Mouse (Mus musculus) 416B (cell line): Measurements from ENCODE around the gene Myh14.
"Not testable (repeated sequence)": the region's sequence is repeated elsewhere in the genome, so short reads cannot be mapped to it uniquely, and the experiment has no call there.

Source experiments
- DNase-seq: peaks from one replicate; pipeline ENCODE4 v3.0.0; 2011; ENCODE audit warnings: low read depth

Myh14 gene

DNA sequence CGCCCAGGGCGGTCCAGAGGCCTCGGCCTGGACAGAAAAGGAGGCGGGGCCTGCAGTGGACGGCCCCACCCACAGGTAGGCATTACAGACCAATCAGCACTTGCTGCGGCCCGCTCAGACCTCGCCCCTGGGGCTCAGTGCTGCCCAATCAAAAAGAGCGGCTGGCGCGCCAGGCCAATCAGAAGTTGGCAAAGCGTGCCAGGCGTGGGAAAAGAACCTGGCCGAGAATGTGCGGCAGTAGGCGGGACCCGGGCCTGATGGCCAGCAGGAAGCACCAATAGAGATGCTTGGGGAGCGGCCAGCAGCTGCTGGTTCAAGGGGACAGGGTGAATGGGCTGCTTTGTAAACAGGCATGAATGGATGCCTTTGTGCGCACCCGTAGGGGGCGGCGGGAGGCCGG lies at the start of gene Myh14:
Gene Myh14, minus strand, starts transcription at position 41 of the 400 bp plus-strand sequence.
- DNase-seq, result no peak

DNA sequence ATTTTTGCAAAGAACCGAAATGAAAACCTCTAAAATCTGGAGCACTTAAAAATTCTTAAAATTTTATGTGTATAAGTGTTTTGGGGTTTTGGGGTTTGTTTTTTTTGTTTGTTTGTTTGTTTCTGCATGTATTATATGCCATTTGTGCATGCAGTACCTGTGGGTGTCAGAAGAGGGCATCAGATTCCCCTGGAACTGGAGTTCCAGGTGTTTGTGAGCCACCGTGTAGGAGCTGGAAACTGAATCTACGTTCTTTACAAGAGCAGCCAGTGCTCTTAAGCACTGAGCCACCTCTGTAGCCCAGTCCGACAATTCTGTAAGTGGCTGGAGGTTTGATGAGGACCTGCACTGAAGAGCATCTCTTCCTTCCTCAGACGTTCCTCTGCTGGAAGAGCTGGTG lies 39.2 kb upstream of the Myh14 start:
- no peak for DNase-seq

DNA sequence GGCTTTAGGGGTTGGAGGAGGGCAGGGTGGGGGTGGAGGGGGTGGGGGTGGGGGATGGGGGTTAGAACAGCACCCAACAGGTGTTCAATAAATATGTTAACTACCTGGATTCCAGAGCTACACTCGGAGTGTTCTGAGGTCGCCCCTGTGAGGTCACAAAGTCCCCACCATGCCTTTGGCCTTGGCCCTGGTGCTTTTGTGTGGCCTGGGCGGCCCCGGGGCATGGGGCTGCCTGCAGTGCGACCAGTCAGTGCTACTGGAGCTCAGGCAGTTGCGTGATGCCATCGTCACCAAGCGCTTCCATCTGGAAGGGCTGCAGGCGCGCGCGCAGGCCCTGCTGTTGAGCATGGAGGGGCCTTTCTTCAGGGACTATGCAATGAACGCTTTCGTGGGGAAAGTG lies 37.9 kb upstream of the Myh14 start, which contains the start of gene Izumo2:
Gene Izumo2, plus strand, starts transcription at position 169 of the 400 bp plus-strand sequence.
- no peak for DNase-seq

DNA sequence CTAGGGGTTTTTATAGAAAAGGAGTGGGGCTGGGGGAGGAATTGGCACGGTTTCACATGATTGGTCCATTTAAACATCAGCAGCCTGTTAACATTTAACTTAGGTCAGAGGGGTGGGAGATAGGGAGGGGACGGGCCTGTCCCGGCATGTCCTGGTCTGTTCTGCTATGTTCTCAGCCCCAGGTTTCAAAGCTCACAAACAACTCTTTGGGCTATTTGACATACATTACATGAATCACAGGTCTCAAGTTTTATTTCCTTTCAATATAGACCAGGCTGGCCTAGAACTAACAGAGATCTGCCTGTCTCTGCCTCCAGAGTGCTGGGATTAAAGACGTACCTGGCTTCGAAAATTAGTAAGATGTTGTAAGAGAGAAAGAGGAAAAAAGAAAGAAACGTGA lies 37.5 kb upstream of the Myh14 start:
- not testable (repeated sequence) for DNase-seq

DNA sequence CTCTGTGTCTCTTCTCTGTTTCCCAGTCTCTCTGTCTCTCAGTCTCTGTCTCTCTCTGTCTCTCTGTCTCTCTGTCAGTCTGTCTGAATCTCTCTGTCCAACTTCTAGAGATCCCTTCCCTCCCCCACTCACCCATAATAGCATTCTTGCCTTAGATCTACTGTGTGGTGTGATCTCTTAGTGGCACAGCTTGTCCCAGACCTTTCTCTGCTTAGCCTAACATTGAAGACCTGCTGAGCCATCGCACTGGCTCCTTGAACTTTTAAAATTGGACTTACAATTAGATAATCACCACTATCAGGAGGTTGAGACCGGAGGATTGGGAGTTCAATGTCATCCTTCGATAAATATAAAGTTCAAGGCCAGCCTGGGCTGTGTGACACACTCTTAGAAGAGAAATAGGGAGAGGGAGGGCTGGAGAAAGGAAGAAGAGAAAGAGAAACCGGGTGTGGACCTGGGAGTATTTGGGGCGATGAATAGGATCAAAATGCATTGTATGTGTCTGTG lies 36.6 kb upstream of the Myh14 start:
- DNase-seq, result no peak

DNA sequence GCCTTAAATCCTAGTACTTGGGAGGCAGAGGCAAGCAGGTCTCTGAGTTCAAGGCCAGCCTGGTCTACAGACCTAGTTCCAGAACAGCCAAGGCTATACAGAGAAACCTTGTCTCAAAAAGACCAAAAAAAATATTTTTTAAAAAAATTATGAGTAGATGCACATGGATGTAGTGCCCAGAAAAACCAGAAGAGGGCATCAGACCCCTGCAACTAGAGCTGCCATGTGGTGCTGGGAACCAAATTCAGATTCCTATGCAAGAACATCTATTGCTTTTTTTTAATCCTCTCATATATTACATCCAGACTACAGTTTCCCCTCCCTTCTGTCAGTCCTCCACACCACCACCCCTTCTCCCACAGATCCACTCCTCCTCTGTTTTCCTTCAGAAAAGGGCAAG lies 35.7 kb upstream of the Myh14 start:
- no peak for DNase-seq

DNA sequence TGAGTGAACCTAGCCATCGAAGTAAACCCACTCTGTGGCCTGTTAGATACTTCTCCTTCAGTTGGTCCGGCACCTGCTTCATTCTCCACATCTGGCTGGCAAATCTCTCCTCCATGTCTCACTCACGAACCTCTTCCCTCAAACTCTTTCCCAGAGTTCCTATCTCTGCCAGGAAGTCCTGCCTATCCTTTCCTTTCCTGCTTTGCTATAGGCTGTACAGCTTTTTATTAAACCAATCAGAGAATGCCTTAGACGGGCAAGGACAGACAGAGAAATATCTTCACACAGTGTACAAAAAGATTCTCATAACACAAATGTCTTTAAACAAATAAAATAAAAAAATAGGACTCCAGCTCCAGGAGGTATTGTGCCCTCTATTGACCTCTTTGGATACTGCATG lies 34.4 kb upstream of the Myh14 start:
- DNase-seq, result no peak

DNA sequence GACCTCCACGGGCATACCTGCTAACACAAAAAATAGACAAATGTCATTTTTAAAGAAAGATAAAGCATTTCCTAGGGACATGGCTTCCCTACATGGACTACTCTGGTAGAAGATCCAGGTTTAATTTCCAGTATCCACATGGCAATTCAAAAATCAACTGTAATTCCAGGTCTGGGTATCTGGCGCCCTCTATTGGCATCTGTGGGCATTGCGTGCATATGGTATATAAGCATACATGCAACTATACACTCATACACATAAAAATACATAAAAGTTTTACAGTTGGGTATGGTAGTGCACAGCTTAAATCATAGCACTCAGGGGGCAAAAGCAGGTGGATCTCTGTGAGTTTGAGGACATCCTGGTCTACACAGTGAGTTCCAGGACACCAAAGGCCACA lies 33.7 kb upstream of the Myh14 start:
- DNase-seq, result peak; percentile 65

DNA sequence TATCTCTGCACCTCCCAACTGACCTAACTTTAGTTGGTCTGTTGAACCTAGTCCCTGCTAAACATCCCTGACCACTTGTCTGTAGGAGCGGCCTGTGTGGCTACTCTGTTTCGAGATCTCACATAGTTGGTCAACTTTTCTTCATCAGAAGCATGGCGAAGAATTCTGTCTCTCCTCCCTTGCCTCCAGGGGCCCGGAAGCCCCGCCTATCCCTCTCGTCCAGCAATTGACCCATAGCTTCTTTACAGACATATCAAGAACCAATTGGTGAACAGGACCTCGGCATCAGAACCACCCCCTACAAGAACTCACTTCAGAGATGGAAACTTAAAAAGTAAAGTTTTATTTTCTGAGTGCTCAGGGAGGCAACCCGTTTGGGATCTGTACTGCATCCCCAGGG lies 32.3 kb upstream of the Myh14 start:
- DNase-seq, result no peak

DNA sequence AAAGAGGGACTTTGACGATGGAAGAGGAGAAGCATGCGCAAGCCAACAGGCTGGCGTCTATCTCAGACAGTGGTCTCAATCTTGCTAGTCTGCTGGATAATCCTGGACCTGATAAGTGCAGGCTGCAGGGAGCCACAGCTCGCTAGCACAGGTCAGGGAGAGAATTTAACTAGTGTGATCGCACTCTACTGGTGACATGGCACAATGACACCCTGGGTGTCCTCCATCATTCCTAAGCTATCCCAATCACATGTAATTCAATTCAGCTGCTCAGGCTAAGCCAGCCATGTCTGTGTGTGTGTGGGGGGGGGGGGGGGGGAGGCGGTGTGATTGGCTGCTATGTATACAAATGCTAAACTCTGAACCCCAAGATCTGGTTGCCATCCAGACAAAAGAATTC lies 31.3 kb upstream of the Myh14 start:
- DNase-seq, result peak; percentile 59

DNA sequence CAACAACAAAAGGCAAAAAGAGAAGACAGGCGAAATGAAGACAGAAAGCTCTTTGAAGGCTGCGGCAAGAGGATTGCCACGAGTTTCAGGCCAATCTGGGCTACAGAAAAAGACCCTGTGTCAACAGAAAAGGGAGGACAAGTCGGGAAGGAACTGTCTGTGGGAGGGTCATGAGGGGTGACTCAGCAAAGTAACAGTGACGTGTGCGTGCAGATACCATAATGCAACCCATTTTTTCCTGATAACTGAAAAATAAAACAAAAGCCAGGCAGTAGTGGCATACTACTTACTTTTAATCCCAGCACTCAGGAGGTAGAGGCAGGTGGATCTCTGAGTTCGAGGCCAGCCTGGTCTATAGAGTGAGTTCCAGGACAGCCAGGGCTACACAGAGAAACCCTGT lies 27.3 kb upstream of the Myh14 start:
- DNase-seq, result peak; percentile 71

DNA sequence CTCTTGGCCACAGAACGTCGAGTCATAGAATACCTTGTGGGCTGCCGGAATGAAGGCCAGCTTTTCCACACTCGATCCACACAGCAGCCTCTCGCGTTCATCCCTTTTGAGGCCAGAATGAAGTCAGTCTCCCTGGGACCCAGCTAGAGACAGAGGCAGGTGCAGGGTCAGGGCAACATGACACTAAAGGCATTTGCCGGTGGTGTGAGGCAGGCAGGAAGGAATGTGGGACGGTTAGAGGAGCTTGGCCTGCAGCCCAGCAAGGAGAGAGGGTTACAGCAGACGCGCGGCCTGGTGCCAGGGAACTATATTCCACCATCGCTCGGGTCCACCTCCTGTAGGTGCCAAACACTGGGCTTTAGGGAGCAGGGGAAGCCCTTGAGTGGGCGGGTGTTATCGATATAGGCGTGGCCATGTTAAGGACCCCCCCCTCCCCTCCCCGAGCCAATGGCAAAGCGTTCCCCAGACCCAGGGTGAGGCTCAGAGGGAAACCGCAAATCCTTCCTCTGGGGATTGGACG lies 26.6 kb upstream of the Myh14 start:
- DNase-seq, result peak; percentile 75

DNA sequence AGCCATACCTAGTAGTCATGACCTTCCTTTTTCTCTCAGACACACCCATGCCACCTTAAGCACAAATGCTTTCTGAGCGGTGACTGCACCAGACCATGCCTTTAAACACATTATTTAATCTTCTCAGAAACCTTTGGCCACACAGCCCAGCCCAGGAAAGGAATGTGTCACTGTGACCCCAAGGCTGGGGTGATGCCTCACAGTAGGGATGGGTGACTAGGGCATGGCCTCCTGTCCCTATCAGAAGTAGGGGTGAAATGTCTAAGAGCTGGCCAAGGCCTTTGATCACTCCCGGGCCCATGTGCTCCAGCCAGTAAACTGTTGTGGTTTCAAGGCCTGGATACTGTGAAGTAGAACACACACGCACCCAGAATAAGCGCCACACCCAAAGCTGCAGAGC lies 24.6 kb upstream of the Myh14 start:
- DNase-seq, result no peak

DNA sequence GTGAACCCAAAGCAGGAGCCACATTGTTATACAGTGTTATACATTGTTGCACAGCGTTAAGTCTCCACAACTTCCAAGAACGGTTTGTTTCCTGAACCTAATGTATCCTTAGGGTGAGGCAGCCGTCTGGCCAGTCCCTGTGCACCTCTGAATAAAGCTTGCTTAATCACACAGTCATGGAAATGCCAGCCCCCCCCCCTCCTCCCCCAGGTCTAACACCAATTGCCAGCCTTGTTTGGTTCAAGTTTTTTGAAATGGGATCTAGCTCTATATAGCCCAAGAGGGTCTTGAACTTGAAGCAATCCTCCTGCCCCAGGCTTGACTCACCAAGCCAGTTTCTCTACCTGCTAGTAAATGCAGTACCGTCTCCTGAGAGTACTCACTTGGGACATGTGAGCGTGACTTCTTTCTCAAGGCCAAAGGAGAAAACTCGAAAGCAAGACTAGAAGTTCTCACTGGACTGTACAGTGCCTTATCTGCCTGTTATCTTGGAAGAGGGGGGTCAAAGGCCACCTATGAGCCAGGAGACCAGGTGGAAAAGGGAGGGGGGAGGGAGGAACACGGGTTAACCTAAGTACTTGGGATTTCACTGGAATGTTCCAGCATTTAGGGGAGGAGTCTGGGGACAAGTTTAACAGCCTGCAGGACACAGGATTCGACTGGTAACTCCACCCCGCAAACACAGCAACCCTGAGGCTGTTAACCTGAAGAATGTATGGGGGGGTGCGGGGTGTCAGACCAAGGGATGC lies 23.0 kb upstream of the Myh14 start:
- DNase-seq, result no peak

DNA sequence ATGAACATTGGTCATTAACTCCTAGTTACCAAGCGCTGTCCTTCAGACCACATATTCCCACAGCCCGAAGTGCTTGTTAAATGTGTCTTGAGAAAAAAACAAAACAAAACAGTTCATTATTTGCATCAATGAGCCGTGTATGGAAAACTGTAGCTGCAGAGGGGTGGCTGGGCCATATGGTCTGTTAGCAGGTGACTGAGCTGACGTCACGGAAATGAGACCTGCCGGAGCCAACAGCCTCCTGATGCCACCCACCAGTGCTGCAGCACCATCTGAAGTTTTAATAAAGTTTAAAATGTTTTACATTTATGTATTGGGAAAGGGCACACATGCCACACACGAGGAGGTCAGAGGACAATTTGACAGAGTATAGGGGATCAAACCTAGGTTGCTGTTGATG lies 18.7 kb upstream of the Myh14 start:
- DNase-seq, result no peak

DNA sequence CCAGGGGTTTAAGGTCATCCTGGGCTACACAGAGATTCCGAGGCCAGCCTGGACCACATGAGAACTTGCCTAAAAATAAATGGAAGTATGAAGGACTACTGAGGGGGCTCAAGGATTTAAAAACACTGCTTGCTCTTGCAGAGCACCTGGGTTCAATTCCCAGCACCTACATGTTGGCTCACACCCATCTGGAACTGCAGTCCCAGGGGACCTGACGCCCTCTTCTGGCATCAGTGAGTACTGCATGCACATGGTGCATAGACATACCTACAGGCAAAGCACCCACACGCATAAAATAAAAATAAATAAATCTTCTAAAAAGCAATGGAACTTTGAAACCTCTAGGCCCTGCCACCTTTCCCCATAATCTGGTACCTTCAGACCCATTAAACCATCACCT lies 18.2 kb upstream of the Myh14 start:
- no peak for DNase-seq

DNA sequence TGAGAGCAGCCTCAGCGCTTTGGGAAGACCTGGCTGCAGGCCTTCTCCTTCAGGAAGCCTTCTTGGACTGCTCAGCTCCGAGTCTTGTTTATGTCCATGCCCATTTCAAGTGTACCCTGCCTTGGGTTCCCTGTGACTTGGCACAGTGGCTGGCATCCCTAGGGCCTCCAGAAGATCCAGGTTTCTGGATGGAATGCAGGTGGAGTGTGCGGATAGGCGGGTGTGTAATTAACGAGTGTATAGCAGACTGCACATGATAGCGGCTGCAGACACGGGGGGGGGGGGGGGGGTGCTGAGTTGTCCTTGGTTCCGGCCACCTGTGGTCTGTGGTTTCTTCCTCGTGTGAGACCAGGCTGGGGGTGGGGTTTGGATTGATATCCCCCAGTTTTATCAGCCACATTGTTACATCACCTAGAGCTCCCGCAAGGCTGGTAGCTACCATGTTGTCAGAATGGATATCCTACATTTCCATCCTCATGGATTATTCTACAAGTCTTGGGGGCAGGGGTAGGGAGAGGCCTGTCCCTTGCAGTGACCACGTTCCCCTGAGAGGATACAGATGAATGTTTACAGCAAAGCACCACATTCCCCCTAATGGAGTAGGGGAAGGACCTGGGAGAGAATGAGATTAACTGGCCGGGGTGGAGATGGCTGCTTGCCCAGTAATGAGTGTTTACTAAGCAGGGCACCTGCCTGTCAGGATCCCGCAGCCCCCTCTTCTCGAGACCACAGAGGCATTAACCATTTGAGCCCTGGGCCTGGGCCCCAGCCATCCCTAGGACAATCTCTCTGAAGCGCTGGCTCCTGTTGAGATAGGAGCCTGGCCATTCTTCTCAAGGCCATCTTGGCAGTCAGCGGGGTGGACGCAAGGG lies 15.1 kb upstream of the Myh14 start:
- peak; percentile 88 for DNase-seq

DNA sequence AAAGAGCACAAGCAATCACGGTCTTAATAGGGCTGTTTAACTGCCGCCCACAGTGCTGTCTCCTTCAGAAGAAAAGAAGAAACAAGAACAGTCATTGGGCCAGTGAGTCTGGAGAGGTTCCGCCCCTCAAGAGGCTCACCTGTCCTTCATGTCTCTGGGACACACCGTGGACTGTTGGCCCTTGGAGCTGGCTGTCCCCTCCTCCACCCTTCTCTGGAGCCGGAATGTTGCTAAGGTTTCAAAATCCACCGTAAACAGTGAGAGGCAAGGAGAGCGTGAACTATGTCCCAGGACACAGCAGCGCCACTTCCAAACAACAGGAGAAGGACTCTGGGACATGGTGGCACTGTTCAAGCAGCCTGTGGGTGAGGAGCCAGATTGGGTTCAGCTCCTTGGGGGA lies 13.0 kb upstream of the Myh14 start:
- DNase-seq, result no peak

DNA sequence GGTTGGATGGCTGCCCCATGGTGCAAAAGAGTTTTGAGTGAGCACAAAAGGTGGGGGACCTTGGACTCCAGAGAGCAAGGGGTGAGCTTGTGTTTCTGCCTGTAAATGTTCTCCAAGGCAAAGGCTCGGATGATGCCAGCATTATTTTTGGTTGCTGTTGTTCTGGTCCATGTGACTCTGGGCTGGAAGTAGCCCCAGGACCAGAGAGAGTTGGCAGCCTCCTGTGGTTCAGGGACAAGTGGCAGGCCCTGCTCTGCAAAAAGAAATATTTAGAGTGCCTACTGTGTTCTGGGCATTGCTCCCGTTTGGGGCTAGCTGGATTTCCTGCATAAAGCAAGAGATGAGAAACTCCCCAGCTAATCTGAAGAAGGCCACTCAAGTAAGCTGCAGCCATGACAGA lies 6.0 kb upstream of the Myh14 start:
- DNase-seq, result no peak

DNA sequence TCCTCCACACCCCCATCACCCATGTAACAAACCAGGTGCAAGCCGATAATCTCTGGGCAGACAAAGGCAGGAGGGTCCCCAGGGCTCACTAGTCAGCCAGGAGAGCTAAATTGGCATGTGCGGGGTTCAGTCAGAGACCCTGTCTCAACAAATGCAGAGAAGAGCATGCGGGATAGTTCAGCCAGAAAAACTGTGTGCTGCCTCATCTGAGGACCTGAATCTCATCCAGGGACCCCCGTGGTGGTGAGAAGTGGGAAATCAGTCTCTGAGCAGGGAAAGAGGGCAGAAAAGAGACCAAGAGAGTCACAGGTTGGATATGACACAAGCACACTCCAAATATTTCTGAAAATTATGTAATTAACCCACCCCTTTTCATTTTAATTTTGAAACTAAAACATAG lies 5.5 kb upstream of the Myh14 start:
- DNase-seq, result no peak

DNA sequence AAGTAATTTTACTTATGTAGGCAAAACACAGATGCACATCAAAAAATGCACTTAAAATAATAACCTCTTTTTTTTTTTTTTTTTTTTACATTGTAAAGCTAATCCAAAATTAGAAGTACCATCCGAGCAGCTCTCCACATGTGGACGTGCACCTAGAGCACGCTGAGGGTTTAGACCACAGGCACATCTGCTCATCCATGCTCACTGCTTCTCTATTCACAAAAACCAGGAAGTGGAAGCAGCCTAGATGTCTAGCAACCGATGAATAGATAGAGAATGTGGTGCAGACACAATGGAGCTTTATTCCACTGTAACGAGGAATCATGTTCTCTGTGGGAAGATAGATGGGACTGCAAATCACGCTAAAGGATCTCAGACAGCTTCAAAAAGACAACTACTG lies 4.5 kb upstream of the Myh14 start:
- DNase-seq, result peak; percentile 51

DNA sequence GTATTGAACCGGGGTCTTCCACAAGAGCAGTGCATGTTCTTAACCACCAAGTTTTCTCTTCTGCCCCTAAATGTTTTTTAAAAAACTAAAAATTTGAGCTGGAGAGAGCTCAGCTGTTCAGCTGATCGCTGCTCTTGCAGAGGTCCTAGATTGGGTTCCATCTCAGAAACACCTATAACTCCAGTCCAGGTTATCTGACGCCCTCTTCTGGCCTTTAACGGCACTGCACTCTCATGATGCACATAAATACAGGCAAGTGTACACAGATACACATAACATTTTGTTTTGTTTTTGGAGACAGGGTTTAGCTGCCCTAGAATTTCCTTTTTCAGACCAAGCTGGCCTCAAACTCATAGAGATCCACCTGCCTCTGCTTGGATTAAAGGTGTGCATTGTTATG lies 3.9 kb upstream of the Myh14 start:
- DNase-seq, result no peak

DNA sequence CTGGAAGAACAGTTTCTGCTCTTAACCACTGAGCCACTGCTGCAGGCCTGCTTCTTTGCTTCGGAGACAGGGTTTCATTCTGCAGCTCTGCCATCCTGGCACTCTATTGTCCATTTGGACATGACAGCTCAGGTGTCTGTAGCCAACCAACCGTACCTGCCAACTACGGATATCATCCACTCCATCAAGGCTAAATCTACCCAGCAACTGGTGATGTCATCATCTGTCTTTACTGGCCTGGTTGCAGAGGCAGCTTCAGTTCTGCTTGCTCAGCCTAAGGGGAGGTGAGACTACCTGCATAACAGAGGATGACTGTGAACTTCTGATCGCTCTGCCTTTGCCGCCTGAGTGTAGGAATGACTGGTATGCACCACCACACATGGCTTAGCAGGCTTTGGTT lies 1.6 kb upstream of the Myh14 start:
- DNase-seq, result no peak
